Mouse (Mus musculus) forebrain, embryonic 11.5 days (tissue): ENCODE measurements around the gene Man2a2. TPM values are rescaled to one million over a fixed set of nuclear protein-coding genes. Genes with fewer than 3 reads are reported as not detected.
A peak's percentile ranks its signal among the peaks of the same experiment; 100 is the strongest.

Source experiments
- ATAC-seq: fragments of 200-750 bp; cut with Nextera tagmentation; replicated peaks from 2 replicates; pipeline ENCODE4 v1.8.0; 2017; ENCODE audit warnings: moderate TSS enrichment; ENCODE audit not compliant: low FRiP score
- DNase-seq: peaks from one replicate; pipeline ENCODE4 v3.0.0-alpha.2; 2017; ENCODE audit warnings: low spot score
- H3K27ac ChIP-seq: fragments of 300-500 bp; sonication (generic); 2 replicates; pipeline ENCODE4 v1.5.1; 2014; ENCODE audit warnings: low read depth, low read length
- H3K27me3 ChIP-seq: fragments of 300-500 bp; sonication (generic); 2 replicates; pipeline ENCODE4 v1.6.1; 2014; ENCODE audit warnings: mild to moderate bottlenecking, low read length, mixed read lengths; ENCODE audit not compliant: control insufficient read depth, insufficient read depth
- H3K36me3 ChIP-seq: fragments of 300-500 bp; sonication (generic); 2 replicates; pipeline ENCODE4 v1.6.1; 2014; ENCODE audit warnings: mild to moderate bottlenecking, low read length, moderate library complexity, mixed read lengths; ENCODE audit not compliant: control insufficient read depth, insufficient read depth
- H3K4me1 ChIP-seq: fragments of 300-500 bp; sonication (generic); replicated peaks from 2 replicates; pipeline ENCODE4 v1.6.1; 2014; ENCODE audit warnings: low read length, mixed read lengths; ENCODE audit not compliant: control insufficient read depth, insufficient read depth
- H3K4me2 ChIP-seq: fragments of 300-500 bp; sonication (generic); 2 replicates; pipeline ENCODE4 v1.6.1; 2014; ENCODE audit warnings: low read depth, mild to moderate bottlenecking, low read length, moderate library complexity, mixed read lengths; ENCODE audit not compliant: severe bottlenecking
- H3K4me3 ChIP-seq: fragments of 300-500 bp; sonication (generic); 2 replicates; pipeline ENCODE4 v1.5.1; 2014; ENCODE audit warnings: low read depth, low read length
- H3K9ac ChIP-seq: fragments of 300-500 bp; sonication (generic); 2 replicates; pipeline ENCODE4 v1.6.1; 2014; ENCODE audit warnings: low read length
- H3K9me3 ChIP-seq: fragments of 300-500 bp; sonication (generic); 2 replicates; pipeline ENCODE4 v1.6.1; 2016; ENCODE audit warnings: low read length, mixed read lengths; ENCODE audit not compliant: control insufficient read depth
- WGBS: fragments of 180-500 bp; shearing (Covaris S2); extraction: QIAGEN DNeasy Blood & Tissue Kit; methylation state at CpG from one replicate; pipeline ENCODE4 v1.1.7; 2014; 5-methylcytosine and 5-hydroxymethylcytosine counted together
- polyA plus RNA-seq: library from polyadenylated mRNA; unstranded; fragments of >200 nt; fragmentation: Nextera tagmentation; extraction: Ambion mirVana; gene quantifications from 2 replicates; pipeline ENCODE4 v1.2.1, GENCODE M21; 2014

The Man2a2 gene
- polyA plus RNA-seq, 1 experiment from 2014 or later: 18.8 TPM

GRCm38 (mm10) chr7:80343270-80344018, 27.7 kb downstream of the Man2a2 start:
- peak overlapping the region; percentile 87 for H3K9ac ChIP-seq
- no peaks in the 10 kb centered on the region for H3K9me3 ChIP-seq
- H3K36me3 ChIP-seq: no peaks in the 10 kb centered on the region
- ATAC-seq: no peak
- H3K4me1 ChIP-seq: peaks cover 18% of the 10 kb centered on the region
- H3K27me3 ChIP-seq: no peaks in the 10 kb centered on the region
- 24% methylated on average over 19 of the region's 19 CpGs for WGBS
- H3K4me3 ChIP-seq: peak overlapping the region; percentile 51
- H3K27ac ChIP-seq: no peak overlapping the region
- peak overlapping the region; percentile 81 for H3K4me2 ChIP-seq
- peak; percentile 52 for DNase-seq

DNA sequence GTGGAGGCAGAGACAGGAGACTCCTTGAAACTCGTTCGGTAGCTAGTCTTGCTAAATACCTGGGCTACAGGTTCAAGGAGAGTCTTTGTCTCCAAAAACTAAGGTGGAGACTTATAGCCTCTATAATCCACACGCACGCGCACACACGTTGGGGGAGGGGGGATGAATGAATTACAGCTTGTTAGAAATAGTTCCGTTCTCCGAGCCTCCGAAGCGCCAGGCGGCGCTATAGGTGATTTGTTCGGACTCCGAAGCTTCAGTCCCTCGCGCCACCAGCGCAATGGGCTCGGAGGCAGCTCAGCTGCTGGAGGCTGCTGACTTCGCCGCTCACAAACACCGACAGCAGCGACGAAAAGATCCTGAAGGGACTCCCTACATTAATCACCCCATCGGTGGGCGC, 28.3 kb downstream of the Man2a2 start, which contains the start of gene Hddc3:
Gene Hddc3, plus strand, starts transcription at position 247 of the 400 bp plus-strand sequence.
- Histone ChIP-seq H3K4me1 (peaks cover 18% of the 10 kb centered on the region), H3K27ac (no peak within 1 kb of the TSS), H3K27me3 (no peaks in the 10 kb centered on the region), H3K9me3 (no peaks in the 10 kb centered on the region), H3K4me3 (peak within 1 kb of the TSS; percentile 51), H3K9ac (peak within 1 kb of the TSS; percentile 87), H3K36me3 (no peaks in the 10 kb centered on the region), H3K4me2 (peak within 1 kb of the TSS; percentile 81)
- 2% methylated on average over 25 of the region's 25 CpGs for whole genome bisulfite sequencing
- peak; percentile 96 for DNase-seq
- peak; percentile 51 for ATAC-seq

DNA sequence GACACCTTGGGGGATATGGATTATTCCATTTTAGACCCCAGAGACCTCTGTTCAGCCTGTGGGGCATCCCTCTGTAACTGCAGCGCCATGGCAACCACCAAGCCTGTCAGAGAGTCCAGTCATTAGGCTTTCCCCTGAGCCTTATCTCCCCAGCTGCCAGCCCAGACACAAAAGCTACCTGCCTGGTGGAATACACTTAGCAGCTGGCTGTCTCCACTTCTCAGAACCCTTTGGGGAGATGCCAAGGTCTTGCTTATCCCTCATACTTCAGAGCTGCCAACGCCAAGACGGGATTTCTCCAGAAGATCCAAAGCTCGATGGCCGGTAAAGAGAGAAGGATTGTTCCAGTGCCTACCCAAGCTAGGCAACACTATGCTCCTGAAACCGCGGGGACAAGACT, 29.4 kb downstream of the Man2a2 start:
- H3K27ac ChIP-seq: no peak overlapping the region
- ATAC-seq: no peak

DNA sequence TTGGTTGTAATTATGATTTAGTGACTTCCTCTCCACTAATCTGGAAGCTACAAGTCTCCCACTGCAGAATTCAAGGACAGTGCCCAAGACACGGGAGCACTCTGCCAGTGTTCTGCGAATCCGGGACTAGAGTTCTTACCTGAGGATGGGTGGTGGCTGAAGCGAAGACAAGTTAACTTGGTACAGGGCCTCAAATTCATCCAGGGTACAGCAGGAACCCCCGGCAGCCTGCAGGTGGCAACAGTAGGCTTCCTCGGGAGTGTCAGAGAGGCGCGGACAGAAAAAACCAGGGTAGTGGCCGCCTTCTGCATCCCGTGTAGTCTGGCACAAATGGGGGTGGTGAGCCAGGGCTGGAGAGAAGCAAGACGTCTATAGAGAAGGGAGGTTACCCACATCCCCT, 30.4 kb downstream of the Man2a2 start, which contains the start of gene Unc45a:
Gene Unc45a, minus strand, starts transcription at position 213 of the 400 bp plus-strand sequence.
- Histone ChIP-seq H3K27me3 (no peaks in the 10 kb centered on the region), H3K4me2 (peak within 1 kb of the TSS; percentile 84), H3K9ac (peak within 1 kb of the TSS; percentile 48), H3K9me3 (no peaks in the 10 kb centered on the region), H3K27ac (no peak within 1 kb of the TSS), H3K4me1 (peaks cover 18% of the 10 kb centered on the region), H3K36me3 (no peaks in the 10 kb centered on the region; the same call in 1 of the 2 replicates), H3K4me3 (peak within 1 kb of the TSS; percentile 59)
- peak; percentile 84 for DNase-seq
- peak; percentile 60 for ATAC-seq
- WGBS: 2% methylated on average over 11 of the region's 11 CpGs

More for the DNA sequence above, 29.4 kb downstream of the Man2a2 start:
- H3K4me2 ChIP-seq: no peak overlapping the region
- no peak overlapping the region for H3K9ac ChIP-seq
- no peaks in the 10 kb centered on the region for H3K27me3 ChIP-seq
- no peaks in the 10 kb centered on the region for H3K36me3 ChIP-seq
- 75% methylated on average over 7 of the region's 7 CpGs for WGBS
- peaks cover 18% of the 10 kb centered on the region for H3K4me1 ChIP-seq
- no peak for DNase-seq
- H3K4me3 ChIP-seq: no peak overlapping the region
- H3K9me3 ChIP-seq: no peaks in the 10 kb centered on the region

- DNase-seq (peak; percentile 99), ATAC-seq (peak; percentile 97)
- peak overlapping the region; percentile 84 for H3K4me2 ChIP-seq
- under 1% methylated on average over 45 of the region's 45 CpGs for WGBS
- peak overlapping the region; percentile 59 for H3K4me3 ChIP-seq
- no peaks in the 10 kb centered on the region for H3K9me3 ChIP-seq
- peak overlapping the region; percentile 68 for H3K9ac ChIP-seq
- peaks cover 6% of the 10 kb centered on the region; the same call in 1 of the 2 replicates for H3K36me3 ChIP-seq
- no peak overlapping the region for H3K27ac ChIP-seq
- H3K27me3 ChIP-seq: no peaks in the 10 kb centered on the region
- peaks cover 18% of the 10 kb centered on the region for H3K4me1 ChIP-seq
Observed at GRCm38 (mm10) chr7:80339793-80340628, 31.2 kb downstream of the Man2a2 start.

GRCm38 (mm10) chr7:80339371-80339770, 31.8 kb downstream of the Man2a2 start:
- 11% methylated on average over 17 of the region's 17 CpGs for whole genome bisulfite sequencing

DNA sequence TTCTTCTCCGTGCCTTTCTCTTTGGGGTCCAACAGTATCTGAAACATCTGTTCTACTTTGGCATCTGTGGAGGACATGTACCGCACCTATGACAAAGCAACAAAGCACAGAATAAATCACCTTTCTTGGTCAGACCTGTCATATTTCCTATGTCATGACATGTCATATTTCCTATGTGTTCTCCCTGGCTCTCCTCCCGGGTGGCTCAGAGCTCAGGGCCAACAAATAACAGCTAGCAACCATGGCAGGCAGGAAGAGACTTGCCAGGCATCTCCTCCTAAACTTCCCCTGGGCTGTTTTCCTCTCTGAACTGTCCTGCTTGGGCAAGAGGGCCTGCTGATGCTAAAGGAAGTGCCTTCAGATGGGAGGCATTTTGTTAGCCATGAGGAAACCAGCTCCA, 34.2 kb downstream of the Man2a2 start:
- 86% methylated on average over 3 of the region's 3 CpGs for WGBS
- Histone ChIP-seq H3K4me2 (no peak overlapping the region), H3K9ac (no peak overlapping the region), H3K4me1 (peaks cover 11% of the 10 kb centered on the region), H3K9me3 (peaks cover 2% of the 10 kb centered on the region; the same call in 1 of the 2 replicates), H3K27ac (no peak overlapping the region), H3K27me3 (no peaks in the 10 kb centered on the region), H3K36me3 (peaks cover 24% of the 10 kb centered on the region), H3K4me3 (no peak overlapping the region)
- no peak for ATAC-seq
- no peak for DNase-seq

More at GRCm38 (mm10) chr7:80339371-80339770, 31.8 kb downstream of the Man2a2 start:
- ATAC-seq: no peak
- Histone ChIP-seq H3K27me3 (no peaks in the 10 kb centered on the region), H3K9ac (peak overlapping the region; percentile 68), H3K36me3 (peaks cover 6% of the 10 kb centered on the region; the same call in 1 of the 2 replicates), H3K27ac (no peak overlapping the region), H3K4me2 (peak overlapping the region; percentile 84), H3K4me3 (peak overlapping the region; percentile 59), H3K4me1 (peaks cover 18% of the 10 kb centered on the region), H3K9me3 (no peaks in the 10 kb centered on the region)
- DNase-seq: peak; percentile 69

GRCm38 (mm10) chr7:80334848-80335247, 36.3 kb downstream of the Man2a2 start:
- peaks cover 8% of the 10 kb centered on the region for H3K4me1 ChIP-seq
- peaks cover 2% of the 10 kb centered on the region; the same call in 1 of the 2 replicates for H3K9me3 ChIP-seq
- no peak overlapping the region for H3K4me3 ChIP-seq
- H3K27ac ChIP-seq: no peak overlapping the region
- H3K27me3 ChIP-seq: no peaks in the 10 kb centered on the region
- no peak overlapping the region for H3K4me2 ChIP-seq
- WGBS: 92% methylated on average over 4 of the region's 4 CpGs
- H3K36me3 ChIP-seq: peaks cover 28% of the 10 kb centered on the region
- ATAC-seq: no peak
- no peak for DNase-seq
- no peak overlapping the region for H3K9ac ChIP-seq
